Mouse (Mus musculus): Measurements from ENCODE around the gene Dalrd3. TPM values are rescaled to one million over a fixed set of nuclear protein-coding genes. Genes with fewer than 3 reads are reported as not detected.
"Not testable (repeated sequence)": the region's sequence is repeated elsewhere in the genome, so short reads cannot be mapped to it uniquely, and the experiment has no call there.

Dalrd3 gene
- polyA plus RNA-seq, 1 experiment from 2014 or later = 108 TPM

DNA sequence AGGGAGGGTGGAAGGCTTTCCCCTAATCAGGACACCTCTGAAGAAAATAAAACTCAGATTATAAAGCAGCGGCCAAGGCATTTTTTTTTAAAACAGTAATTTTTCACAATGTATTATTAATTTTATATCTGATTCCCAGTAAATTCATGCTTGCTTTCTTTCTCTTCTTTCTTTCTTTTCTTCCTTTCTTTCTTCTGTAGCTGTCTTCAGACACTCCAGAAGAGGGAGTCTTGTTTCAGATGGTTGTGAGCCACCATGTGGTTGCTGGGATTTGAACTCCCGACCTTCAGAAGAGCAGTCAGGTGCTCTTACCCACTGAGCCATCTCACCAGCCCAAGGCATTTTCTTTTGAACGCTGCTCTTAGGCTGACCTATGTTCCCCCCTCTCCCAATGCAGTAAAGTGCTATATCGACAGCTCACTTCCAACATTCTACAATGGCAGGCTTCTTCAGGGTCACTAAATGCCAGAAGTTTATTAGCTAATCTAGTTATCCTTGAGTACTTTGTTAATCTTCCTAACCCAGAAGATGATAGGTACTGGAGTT, 29.4 kb downstream of the Dalrd3 start:
- WGBS = 69% methylated on average over 4 of the region's 4 CpGs

DNA sequence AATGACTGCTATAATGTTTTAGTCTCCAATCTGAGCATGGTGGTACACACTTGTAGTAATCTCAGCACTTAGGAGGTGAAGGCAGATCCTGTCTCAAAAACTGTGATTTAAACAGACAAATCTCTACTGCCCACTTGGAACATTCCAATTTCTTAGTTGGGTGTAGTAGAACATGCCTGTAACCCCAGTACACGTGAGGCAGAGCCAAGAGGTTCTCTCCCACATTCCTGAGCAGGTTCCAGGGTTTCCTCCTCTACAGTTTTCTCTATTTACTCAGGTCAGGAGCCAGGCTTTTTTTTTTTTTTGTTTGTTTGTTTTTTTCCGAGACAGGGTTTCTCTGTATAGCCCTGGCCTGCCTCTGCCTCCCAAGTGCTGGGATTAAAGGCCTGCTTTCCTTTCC, 30.3 kb downstream of the Dalrd3 start:
- no peak for ATAC-seq (ENCODE audit: insufficient read depth, low FRiP score, low read depth)
- H3K27ac ChIP-seq = no peak overlapping the region
- H3K9ac ChIP-seq = no peak overlapping the region
- no peak overlapping the region for H3K4me3 ChIP-seq (replicated peaks)
- 44% methylated on average over 2 of the region's 2 CpGs for WGBS
- H3K27me3 ChIP-seq (replicated peaks) = no peaks in the 10 kb centered on the region
- H3K4me2 ChIP-seq = no peak overlapping the region
- H3K9me3 ChIP-seq = no peaks in the 10 kb centered on the region
- H3K36me3 ChIP-seq = peaks cover 15% of the 10 kb centered on the region
- peaks cover 9% of the 10 kb centered on the region for H3K4me1 ChIP-seq

More for the DNA sequence above, 29.4 kb downstream of the Dalrd3 start:
- no peak overlapping the region for H3K4me2 ChIP-seq
- H3K36me3 ChIP-seq = peaks cover 11% of the 10 kb centered on the region
- peaks cover 9% of the 10 kb centered on the region for H3K4me1 ChIP-seq
- H3K27me3 ChIP-seq (replicated peaks) = no peaks in the 10 kb centered on the region
- ATAC-seq (ENCODE audit: insufficient read depth, low FRiP score, low read depth) = no peak
- H3K4me3 ChIP-seq (replicated peaks) = no peak overlapping the region
- no peaks in the 10 kb centered on the region for H3K9me3 ChIP-seq
- no peak overlapping the region for H3K9ac ChIP-seq
- no peak overlapping the region for H3K27ac ChIP-seq

DNA sequence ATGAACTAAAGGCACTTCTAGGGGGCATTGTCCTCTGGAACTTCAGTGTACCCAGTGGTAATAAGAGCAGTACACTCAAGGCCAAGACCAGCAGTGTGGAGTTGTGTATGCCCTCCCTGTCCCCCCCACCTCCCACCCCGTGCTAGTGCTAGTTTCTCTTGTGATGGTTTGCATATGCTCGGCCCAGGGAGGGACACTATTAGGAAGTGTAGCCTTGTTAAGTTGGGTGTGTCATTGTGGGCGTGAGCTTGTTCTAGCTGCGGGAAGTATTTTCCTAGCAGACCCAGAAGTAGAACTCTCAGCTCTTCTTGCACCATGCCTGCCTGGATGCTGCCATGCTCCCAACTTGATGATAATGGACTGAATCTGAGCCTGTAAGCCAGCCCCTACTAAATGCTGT, 32.3 kb downstream of the Dalrd3 start:
- Histone ChIP-seq H3K4me2 (no peak overlapping the region), H3K27me3 (replicated peaks) (no peaks in the 10 kb centered on the region), H3K9ac (no peak overlapping the region), H3K4me1 (peaks cover 2% of the 10 kb centered on the region; the same call in 1 of the 2 replicates), H3K27ac (no peak overlapping the region), H3K36me3 (peaks cover 27% of the 10 kb centered on the region), H3K9me3 (no peaks in the 10 kb centered on the region), H3K4me3 (replicated peaks) (no peak overlapping the region)
- ATAC-seq (ENCODE audit: insufficient read depth, low FRiP score, low read depth) = no peak
- 69% methylated on average over 4 of the region's 4 CpGs for WGBS

DNA sequence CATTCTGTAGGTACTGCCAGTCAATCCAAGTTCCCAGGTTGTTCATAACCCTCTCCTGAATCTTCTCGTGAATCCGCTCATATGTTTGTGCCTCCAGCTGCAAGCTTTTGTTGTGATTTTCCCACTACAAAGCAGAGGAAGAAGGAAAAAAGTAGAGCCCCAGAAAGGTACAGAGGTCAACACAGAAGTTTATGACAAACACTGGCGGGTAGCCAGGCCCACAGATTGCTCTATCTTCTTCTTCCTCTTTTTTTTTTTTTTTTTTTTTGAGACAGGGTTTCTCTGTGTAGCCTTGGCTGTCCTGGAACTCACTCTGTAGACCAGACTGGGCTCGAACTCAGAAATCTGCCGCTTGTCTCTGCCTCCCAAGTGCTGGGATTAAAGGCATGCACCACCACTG, 38.2 kb downstream of the Dalrd3 start:
- H3K27ac ChIP-seq; H3K9me3 ChIP-seq; H3K4me3 ChIP-seq (replicated peaks); H3K9ac ChIP-seq; ATAC-seq (ENCODE audit: insufficient read depth, low FRiP score, low read depth); H3K4me2 ChIP-seq; H3K27me3 ChIP-seq (replicated peaks); H3K4me1 ChIP-seq: not testable (repeated sequence)
- H3K36me3 ChIP-seq = peaks cover 72% of the 10 kb centered on the region
- WGBS = 80% methylated on average over 5 of the region's 5 CpGs

DNA sequence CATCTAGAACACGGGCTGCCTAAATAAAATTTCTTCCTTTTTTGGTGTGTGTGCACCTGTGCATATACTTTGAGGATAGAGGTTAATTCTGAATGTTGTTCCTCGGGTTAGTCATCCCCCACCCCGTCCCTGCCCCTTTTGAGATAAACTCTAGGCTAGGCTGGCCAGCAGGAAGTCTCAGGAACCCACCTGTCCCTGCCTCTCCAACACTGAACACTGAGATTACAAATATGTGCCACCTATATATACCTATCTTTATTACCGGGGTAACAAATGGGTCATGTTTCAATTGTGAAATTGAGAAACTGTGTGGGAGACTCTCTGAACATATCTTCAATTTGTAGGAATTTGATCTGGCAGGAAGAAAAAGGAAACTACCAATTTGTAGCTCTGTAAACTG, 39.2 kb downstream of the Dalrd3 start:
- WGBS = 86% methylated on average over 4 of the region's 4 CpGs
- ATAC-seq (ENCODE audit: insufficient read depth, low FRiP score, low read depth) = no peak
- Histone ChIP-seq H3K27me3 (replicated peaks) (no peaks in the 10 kb centered on the region), H3K9ac (no peak overlapping the region), H3K4me3 (replicated peaks) (no peak overlapping the region), H3K4me2 (no peak overlapping the region), H3K4me1 (no peaks in the 10 kb centered on the region), H3K9me3 (no peaks in the 10 kb centered on the region), H3K36me3 (peaks cover 72% of the 10 kb centered on the region), H3K27ac (no peak overlapping the region)

DNA sequence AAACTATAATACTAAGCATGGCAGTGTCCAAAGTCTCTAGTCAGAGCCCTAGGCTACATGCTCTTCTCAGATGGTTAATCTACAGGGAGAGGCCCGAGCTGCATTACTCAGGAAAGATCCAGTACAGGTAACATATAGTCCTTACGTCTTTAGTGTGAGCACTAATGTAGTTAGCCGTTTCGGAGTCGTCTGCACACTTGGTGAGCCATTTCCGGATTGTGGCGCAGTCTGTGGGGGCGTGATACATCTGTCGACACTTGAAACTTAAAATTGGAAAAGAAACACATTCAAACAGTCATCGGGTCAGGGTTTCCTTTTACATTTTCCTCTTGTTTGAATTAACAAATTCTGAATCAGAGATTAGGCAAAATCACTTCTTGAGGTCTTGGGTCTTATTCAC, 41.8 kb downstream of the Dalrd3 start:
- H3K36me3 ChIP-seq = peaks cover 67% of the 10 kb centered on the region
- no peak overlapping the region for H3K4me3 ChIP-seq (replicated peaks)
- no peaks in the 10 kb centered on the region for H3K27me3 ChIP-seq (replicated peaks)
- no peaks in the 10 kb centered on the region for H3K4me1 ChIP-seq
- no peaks in the 10 kb centered on the region for H3K9me3 ChIP-seq
- H3K27ac ChIP-seq = no peak overlapping the region
- no peak overlapping the region for H3K9ac ChIP-seq
- ATAC-seq (ENCODE audit: insufficient read depth, low FRiP score, low read depth) = no peak
- WGBS = 92% methylated on average over 10 of the region's 10 CpGs
- H3K4me2 ChIP-seq = no peak overlapping the region

DNA sequence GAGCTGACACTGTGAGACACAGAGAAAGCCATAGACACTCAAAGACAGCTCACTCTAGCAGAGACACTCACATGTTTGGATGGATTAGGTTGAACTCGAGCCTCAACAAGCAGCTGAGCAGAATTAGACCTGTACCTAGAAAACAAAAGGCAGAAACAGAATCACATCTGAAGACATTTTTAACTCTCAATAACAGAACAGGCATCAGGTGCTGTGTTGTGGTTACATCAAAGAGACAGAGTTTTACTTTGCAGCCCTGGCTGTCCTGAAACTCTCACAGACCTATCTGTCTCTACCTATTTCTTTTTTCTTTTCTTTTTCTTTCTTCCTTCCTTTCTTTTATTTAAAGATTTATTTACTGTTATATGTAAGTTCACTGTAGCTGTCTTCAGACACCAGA, 47.6 kb downstream of the Dalrd3 start:
- no peak for ATAC-seq (ENCODE audit: insufficient read depth, low FRiP score, low read depth)
- 94% methylated on average over 1 of the region's 1 CpGs for WGBS

More for the DNA sequence above, 47.6 kb downstream of the Dalrd3 start:
- H3K36me3 ChIP-seq = peaks cover 44% of the 10 kb centered on the region
- H3K4me3 ChIP-seq (replicated peaks) = no peak overlapping the region
- H3K9me3 ChIP-seq = no peaks in the 10 kb centered on the region
- H3K27ac ChIP-seq = no peak overlapping the region
- no peaks in the 10 kb centered on the region for H3K27me3 ChIP-seq (replicated peaks)
- H3K4me1 ChIP-seq = no peaks in the 10 kb centered on the region
- no peak overlapping the region for H3K4me2 ChIP-seq
- no peak overlapping the region for H3K9ac ChIP-seq

MicroRNAs within 50 kb of the gene (microRNA counts, 519-probe panel; counts per million panel counts)
- microRNA mmu-miR-191 (2,709 counts per million, percentile 66 among the panel's probes with 10 or more counts), microRNA mmu-miR-425 (2,629 counts per million, percentile 63 among the panel's probes with 10 or more counts)

Small RNA genes within 50 kb of the gene (microRNA-seq; reads per million reads assigned to microRNA genes)
- gene Gm24083 (not detected), gene Mir191 (not detected), gene Mir425 (1,964 reads per million, percentile 81 among the genes with 10 or more reads in this experiment)

Other genes with a start within 250 kb of the Dalrd3 start
- gene Gpx1, start 231.0 kb upstream of the Dalrd3 start, polyA plus RNA-seq (2015; fragmentation: Nextera tagmentation; extraction: Ambion mirVana) = 998 and 1,171 TPM in 2 replicates
- gene Usp4, start 222.0 kb upstream of the Dalrd3 start, polyA plus RNA-seq (2015; fragmentation: Nextera tagmentation; extraction: Ambion mirVana) = 85.6 and 92.2 TPM in 2 replicates
- gene 1700102P08Rik, start 177.1 kb upstream of the Dalrd3 start, polyA plus RNA-seq (2015; fragmentation: Nextera tagmentation; extraction: Ambion mirVana) = 0.54 and 0.82 TPM in 2 replicates
- gene Ccdc36, start 141.4 kb upstream of the Dalrd3 start, polyA plus RNA-seq (2015; fragmentation: Nextera tagmentation; extraction: Ambion mirVana) = 1.4 and 1.6 TPM in 2 replicates
- gene BC048562, start 133.4 kb upstream of the Dalrd3 start, polyA plus RNA-seq (2015; fragmentation: Nextera tagmentation; extraction: Ambion mirVana) = not detected in 2 replicates
- gene Ccdc71, start 109.4 kb upstream of the Dalrd3 start, polyA plus RNA-seq (2015; fragmentation: Nextera tagmentation; extraction: Ambion mirVana) = 47.7 and 52.5 TPM in 2 replicates
- 65.5 and 67.3 TPM in 2 replicates for gene Klhdc8b, start 108.3 kb upstream of the Dalrd3 start, polyA plus RNA-seq (2015; fragmentation: Nextera tagmentation; extraction: Ambion mirVana)
- gene Lamb2, start 90.2 kb upstream of the Dalrd3 start, polyA plus RNA-seq (2015; fragmentation: Nextera tagmentation; extraction: Ambion mirVana) = 40.5 and 46.6 TPM in 2 replicates
- gene Usp19, start 79.3 kb upstream of the Dalrd3 start, polyA plus RNA-seq (2015; fragmentation: Nextera tagmentation; extraction: Ambion mirVana) = 58.8 and 61.5 TPM in 2 replicates
- gene Qars, start 62.2 kb upstream of the Dalrd3 start, polyA plus RNA-seq (2015; fragmentation: Nextera tagmentation; extraction: Ambion mirVana) = 99.0 and 102 TPM in 2 replicates
- 92.9 and 97.2 TPM in 2 replicates for gene Qrich1, start 53.1 kb upstream of the Dalrd3 start, polyA plus RNA-seq (2015; fragmentation: Nextera tagmentation; extraction: Ambion mirVana)
- gene Impdh2, start 9.6 kb upstream of the Dalrd3 start, polyA plus RNA-seq (2015; fragmentation: Nextera tagmentation; extraction: Ambion mirVana) = 152 and 175 TPM in 2 replicates
- 38.0 and 38.9 TPM in 2 replicates for gene Ndufaf3, start 2.5 kb upstream of the Dalrd3 start, polyA plus RNA-seq (2015; fragmentation: Nextera tagmentation; extraction: Ambion mirVana)
- 74.9 and 88.4 TPM in 2 replicates for gene Wdr6, start 8.9 kb downstream of the Dalrd3 start, polyA plus RNA-seq (2015; fragmentation: Nextera tagmentation; extraction: Ambion mirVana)
- 5.5 and 6.1 TPM in 2 replicates for gene P4htm, start 27.8 kb downstream of the Dalrd3 start, polyA plus RNA-seq (2015; fragmentation: Nextera tagmentation; extraction: Ambion mirVana)
- gene Arih2, start 79.5 kb downstream of the Dalrd3 start, polyA plus RNA-seq (2015; fragmentation: Nextera tagmentation; extraction: Ambion mirVana) = 42.0 and 43.5 TPM in 2 replicates
- gene Slc25a20, start 92.2 kb downstream of the Dalrd3 start, polyA plus RNA-seq (2015; fragmentation: Nextera tagmentation; extraction: Ambion mirVana) = 40.5 and 51.1 TPM in 2 replicates
- gene Prkar2a, start 119.4 kb downstream of the Dalrd3 start, polyA plus RNA-seq (2015; fragmentation: Nextera tagmentation; extraction: Ambion mirVana) = 32.9 and 39.3 TPM in 2 replicates
- 71.3 and 81.9 TPM in 2 replicates for gene Ip6k2, start 213.9 kb downstream of the Dalrd3 start, polyA plus RNA-seq (2015; fragmentation: Nextera tagmentation; extraction: Ambion mirVana)
- gene Nckipsd, start 238.5 kb downstream of the Dalrd3 start, polyA plus RNA-seq (2015; fragmentation: Nextera tagmentation; extraction: Ambion mirVana) = 10.5 and 13.0 TPM in 2 replicates

Data from stomach, embryonic 15.5 days (tissue).